Comparison of ENCODE assay signal across 7 mouse cellular contexts in genomic region chr8:70594621-70595564, GRCm38 (mm10). TPM values are rescaled to one million over a fixed set of nuclear protein-coding genes. Genes with fewer than 3 reads are reported as not detected.
DNase-seq lines count a peak whose midpoint lies in the region; ATAC-seq and TF ChIP-seq lines count a peak whose summit lies in the region.

No protein-coding gene starts in this region.

- H3K4me3 ChIP-seq in cortical plate, adult 2 months (ENCODE audit: insufficient read depth, low read length) = peak overlapping the region; percentile 44
- peak overlapping the region; percentile 48 for H3K4me3 ChIP-seq in hindbrain, embryonic 11.5 days (ENCODE audit: low read depth, low read length)
- H3K4me3 ChIP-seq in limb, embryonic 15.5 days = peak overlapping the region; percentile 65
- H3K4me3 ChIP-seq in midbrain, embryonic 16.5 days (ENCODE audit: low read depth, low read length) = peak overlapping the region; percentile 56

- 9% methylated on average over 82 of the region's 82 CpGs for WGBS in hindbrain, embryonic 11.5 days
- WGBS in limb, embryonic 15.5 days = 7% methylated on average over 82 of the region's 82 CpGs
- WGBS in midbrain, embryonic 16.5 days = 10% methylated on average over 81 of the region's 82 CpGs

- H3K4me1 ChIP-seq in cortical plate, adult 2 months (ENCODE audit: control insufficient read depth, insufficient read depth, low read length) = peaks cover 6% of the 10 kb centered on the region; the same call in 1 of the 2 replicates
- peaks cover 27% of the 10 kb centered on the region for H3K4me1 ChIP-seq in hindbrain, embryonic 11.5 days (replicated peaks; ENCODE audit: control insufficient read depth, insufficient read depth, low read length)
- peaks cover 66% of the 10 kb centered on the region for H3K4me1 ChIP-seq in limb, embryonic 15.5 days
- peaks cover 28% of the 10 kb centered on the region for H3K4me1 ChIP-seq in midbrain, embryonic 16.5 days (ENCODE audit: control insufficient read depth, insufficient read depth, low read length)

- peak overlapping the region; percentile 99 for H3K4me2 ChIP-seq in hindbrain, embryonic 11.5 days (replicated peaks; ENCODE audit: low read depth, low read length)
- H3K4me2 ChIP-seq in limb, embryonic 15.5 days = peak overlapping the region; percentile 99
- H3K4me2 ChIP-seq in midbrain, embryonic 16.5 days (ENCODE audit: low read length) = peak overlapping the region; percentile 71

- peak overlapping the region; percentile 81 for H3K27ac ChIP-seq in cortical plate, adult 2 months (ENCODE audit: insufficient read depth, low read length)
- H3K27ac ChIP-seq in hindbrain, embryonic 11.5 days (ENCODE audit: low read depth, low read length) = peak overlapping the region; percentile 71; the same call in 1 of the 2 replicates
- peak overlapping the region; percentile 78 for H3K27ac ChIP-seq in limb, embryonic 15.5 days
- peak overlapping the region; percentile 67 for H3K27ac ChIP-seq in midbrain, embryonic 16.5 days (ENCODE audit: low read length)

- TF ChIP-seq CTCF in cortical plate, adult 2 months (IDR thresholded peaks at IDR 0.05; ENCODE audit: extremely low read depth, insufficient read depth, low read length) = no peak

- peak; percentile 23 for ATAC-seq in hindbrain, embryonic 11.5 days (ENCODE audit: low FRiP score)
- no peak for ATAC-seq in limb, embryonic 15.5 days (ENCODE audit: insufficient number of reproducible peaks, low FRiP score, low TSS enrichment, low read depth)
- ATAC-seq in midbrain, embryonic 16.5 days = peak; percentile 41
- no peak for ATAC-seq in monocyte, adult 5-6 weeks (replicated peaks; ENCODE audit: insufficient number of reproducible peaks, low FRiP score, low TSS enrichment, poor library complexity, severe bottlenecking)

- no peak for TF ChIP-seq POLR2A in cortical plate, adult 2 months (IDR thresholded peaks at IDR 0.05; ENCODE audit: extremely low read depth, insufficient read depth, low read length)

- H3K9ac ChIP-seq in hindbrain, embryonic 11.5 days (ENCODE audit: low read depth, low read length) = peak overlapping the region; percentile 64
- H3K9ac ChIP-seq in limb, embryonic 15.5 days = peak overlapping the region; percentile 57
- peak overlapping the region; percentile 70 for H3K9ac ChIP-seq in midbrain, embryonic 16.5 days (ENCODE audit: low read depth, low read length)

- peak; percentile 34 to 50 for DNase-seq in thymus, adult 18-20 months
- no peak for DNase-seq in thymus, postnatal 25 days
- peak; percentile 56 for DNase-seq in hindbrain, embryonic 11.5 days (ENCODE audit: low spot score)

- H3K36me3 ChIP-seq in hindbrain, embryonic 11.5 days (ENCODE audit: control insufficient read depth, insufficient read depth, low read length) = 0 out of 2 replicates have a peak, but pooled peaks cover 2% of the 10 kb centered on the region
- peaks cover 39% of the 10 kb centered on the region for H3K36me3 ChIP-seq in limb, embryonic 15.5 days
- peaks cover 15% of the 10 kb centered on the region; the same call in 1 of the 2 replicates for H3K36me3 ChIP-seq in midbrain, embryonic 16.5 days (ENCODE audit: control insufficient read depth, insufficient read depth, low read length)

- H3K9me3 ChIP-seq in hindbrain, embryonic 11.5 days (ENCODE audit: control insufficient read depth, low read length) = no peaks in the 10 kb centered on the region
- H3K9me3 ChIP-seq in limb, embryonic 15.5 days = no peaks in the 10 kb centered on the region
- no peaks in the 10 kb centered on the region for H3K9me3 ChIP-seq in midbrain, embryonic 16.5 days (replicated peaks; ENCODE audit: control insufficient read depth, low read length, poor library complexity, severe bottlenecking)

- H3K27me3 ChIP-seq in hindbrain, embryonic 11.5 days (ENCODE audit: control insufficient read depth, insufficient read depth, low read length) = peaks cover 10% of the 10 kb centered on the region; the same call in 1 of the 2 replicates
- H3K27me3 ChIP-seq in limb, embryonic 15.5 days = no peaks in the 10 kb centered on the region
- H3K27me3 ChIP-seq in midbrain, embryonic 16.5 days (ENCODE audit: control insufficient read depth, insufficient read depth, low read depth, low read length) = no peaks in the 10 kb centered on the region; the same call in 1 of the 2 replicates

RNA-seq across cellular contexts. Expression of gene Isyna1, which starts 0.7 kb away (rescaled TPM):
- 71.1 and 77.2 TPM in 2 replicates for polyA plus RNA-seq in cortical plate, adult 2 months (2012; rRNA removed)
- polyA plus RNA-seq in hindbrain, embryonic 11.5 days (2014; fragmentation: Nextera tagmentation; extraction: Ambion mirVana) = 57.9 and 65.1 TPM in 2 replicates
- 111 and 123 TPM in 2 replicates for polyA plus RNA-seq in limb, embryonic 15.5 days (2015; fragmentation: Nextera tagmentation; extraction: Ambion mirVana)
- polyA plus RNA-seq in midbrain, embryonic 16.5 days (2015; fragmentation: Nextera tagmentation; extraction: Ambion mirVana) = 155 and 171 TPM in 2 replicates
- total RNA-seq in monocyte, adult 5-6 weeks (2017) = 9.3 to 16.3 TPM (median 15.3 TPM) in 3 replicates

RNA-seq across cellular contexts. Expression of gene Ssbp4, which starts 13.8 kb away (rescaled TPM):
- polyA plus RNA-seq in cortical plate, adult 2 months (2012; rRNA removed) = 241 and 249 TPM in 2 replicates
- polyA plus RNA-seq in hindbrain, embryonic 11.5 days (2014; fragmentation: Nextera tagmentation; extraction: Ambion mirVana) = 126 and 129 TPM in 2 replicates
- polyA plus RNA-seq in limb, embryonic 15.5 days (2015; fragmentation: Nextera tagmentation; extraction: Ambion mirVana) = 119 and 120 TPM in 2 replicates
- polyA plus RNA-seq in midbrain, embryonic 16.5 days (2015; fragmentation: Nextera tagmentation; extraction: Ambion mirVana) = 151 and 173 TPM in 2 replicates
- total RNA-seq in monocyte, adult 5-6 weeks (2017) = 83.1 to 151 TPM (median 94.1 TPM) in 3 replicates

RNA-seq across cellular contexts. Expression of gene Lrrc25, which starts 21.1 kb away (rescaled TPM):
- polyA plus RNA-seq in cortical plate, adult 2 months (2012; rRNA removed) = 1.0 and 1.4 TPM in 2 replicates
- polyA plus RNA-seq in hindbrain, embryonic 11.5 days (2014; fragmentation: Nextera tagmentation; extraction: Ambion mirVana) = 0.85 and 0.97 TPM in 2 replicates
- polyA plus RNA-seq in limb, embryonic 15.5 days (2015; fragmentation: Nextera tagmentation; extraction: Ambion mirVana) = 3.2 and 3.3 TPM in 2 replicates
- polyA plus RNA-seq in midbrain, embryonic 16.5 days (2015; fragmentation: Nextera tagmentation; extraction: Ambion mirVana) = 0.64 and 0.97 TPM in 2 replicates
- total RNA-seq in monocyte, adult 5-6 weeks (2017) = 28.5 to 42.6 TPM (median 42.2 TPM) in 3 replicates

RNA-seq across cellular contexts. Expression of gene Gdf15, which starts 37.4 kb away (rescaled TPM):
- polyA plus RNA-seq in cortical plate, adult 2 months (2012; rRNA removed) = 0.09 and 0.19 TPM in 2 replicates
- not detected in 2 replicates for polyA plus RNA-seq in hindbrain, embryonic 11.5 days (2014; fragmentation: Nextera tagmentation; extraction: Ambion mirVana)
- polyA plus RNA-seq in limb, embryonic 15.5 days (2015; fragmentation: Nextera tagmentation; extraction: Ambion mirVana) = 0.16 and 0.24 TPM in 2 replicates
- polyA plus RNA-seq in midbrain, embryonic 16.5 days (2015; fragmentation: Nextera tagmentation; extraction: Ambion mirVana) = 0.35 and 0.39 TPM in 2 replicates
- 0.19 to 3.8 TPM in 2 of 3 replicates, not detected in the other for total RNA-seq in monocyte, adult 5-6 weeks (2017)

RNA-seq across cellular contexts. Expression of gene Ell, which starts 55.6 kb away (rescaled TPM):
- polyA plus RNA-seq in cortical plate, adult 2 months (2012; rRNA removed) = 23.8 and 23.9 TPM in 2 replicates
- 15.4 and 16.5 TPM in 2 replicates for polyA plus RNA-seq in hindbrain, embryonic 11.5 days (2014; fragmentation: Nextera tagmentation; extraction: Ambion mirVana)
- 20.4 and 21.1 TPM in 2 replicates for polyA plus RNA-seq in limb, embryonic 15.5 days (2015; fragmentation: Nextera tagmentation; extraction: Ambion mirVana)
- 16.7 and 19.2 TPM in 2 replicates for polyA plus RNA-seq in midbrain, embryonic 16.5 days (2015; fragmentation: Nextera tagmentation; extraction: Ambion mirVana)
- total RNA-seq in monocyte, adult 5-6 weeks (2017) = 13.9 to 16.9 TPM (median 15.1 TPM) in 3 replicates

Comparison
In these comparisons a context has a peak if more than half of its experiments do, and no peak if none do; other contexts are left out.
1. ATAC-seq: peak in hindbrain, embryonic 11.5 days (single experiment) and midbrain, embryonic 16.5 days (single experiment); none in limb, embryonic 15.5 days (single experiment) and monocyte, adult 5-6 weeks (single experiment).
2. Peak in every context shown above with its lines, with median percentiles within 50 percentile points of each other: H3K27ac ChIP-seq, H3K4me3 ChIP-seq, H3K4me2 ChIP-seq and H3K9ac ChIP-seq.